Mouse (Mus musculus) olfactory bulb, adult 2 months (tissue): ENCODE data around the gene Lrrtm1. TPM values are rescaled to one million over a fixed set of nuclear protein-coding genes. Genes with fewer than 3 reads are reported as not detected.

Experiments
- H3K27ac ChIP-seq: fragments of 200-500 bp; 2 replicates; pipeline ENCODE4 v1.5.1; 2012; ENCODE audit warnings: low read depth, low read length; ENCODE audit not compliant: insufficient read depth
- H3K4me1 ChIP-seq: fragments of 200-500 bp; 2 replicates; pipeline ENCODE4 v1.6.1; 2012; ENCODE audit warnings: low read length; ENCODE audit not compliant: control insufficient read depth, insufficient read depth
- H3K4me3 ChIP-seq: fragments of 200-500 bp; 2 replicates; pipeline ENCODE4 v1.5.1; 2012; ENCODE audit warnings: mild to moderate bottlenecking, low read depth, low read length, moderate library complexity; ENCODE audit not compliant: insufficient read depth
- CTCF ChIP-seq: fragments of 200-500 bp; IDR thresholded peaks from 2 replicates; pipeline ENCODE4 v1.5.1; 2012; ENCODE audit warnings: low read depth, mild to moderate bottlenecking, low read length, moderate library complexity; ENCODE audit not compliant: insufficient read depth
- POLR2A ChIP-seq: fragments of 200-500 bp; IDR thresholded peaks from 2 replicates; pipeline ENCODE4 v1.6.1; 2012; ENCODE audit warnings: mild to moderate bottlenecking, low read depth, low read length, moderate library complexity; ENCODE audit not compliant: insufficient read depth
- WGBS: fragments of 180-500 bp; shearing (Covaris S2); methylation state at CpG from one replicate; pipeline ENCODE4 v1.1.7; 2018; 5-methylcytosine and 5-hydroxymethylcytosine counted together
- polyA plus RNA-seq: library from polyadenylated mRNA; stranded (reverse); fragments of >200 nt; gene quantifications from 2 replicates; pipeline ENCODE4 v1.2.4, GENCODE M21; 2012; ENCODE audit warnings: low replicate concordance; ENCODE audit not compliant: missing spikeins, insufficient read depth, insufficient read length

Gene Lrrtm1
- polyA plus RNA-seq, 1 experiment, result not detected

- H3K4me1 ChIP-seq, result no peaks in the 10 kb centered on the region
- TF ChIP-seq CTCF (no peak), POLR2A (no peak)
- H3K27ac ChIP-seq, result no peak overlapping the region
- no peak overlapping the region for H3K4me3 ChIP-seq
Measured at GRCm38 (mm10) chr6:77288402-77288801, 45.9 kb downstream of the Lrrtm1 start.

DNA sequence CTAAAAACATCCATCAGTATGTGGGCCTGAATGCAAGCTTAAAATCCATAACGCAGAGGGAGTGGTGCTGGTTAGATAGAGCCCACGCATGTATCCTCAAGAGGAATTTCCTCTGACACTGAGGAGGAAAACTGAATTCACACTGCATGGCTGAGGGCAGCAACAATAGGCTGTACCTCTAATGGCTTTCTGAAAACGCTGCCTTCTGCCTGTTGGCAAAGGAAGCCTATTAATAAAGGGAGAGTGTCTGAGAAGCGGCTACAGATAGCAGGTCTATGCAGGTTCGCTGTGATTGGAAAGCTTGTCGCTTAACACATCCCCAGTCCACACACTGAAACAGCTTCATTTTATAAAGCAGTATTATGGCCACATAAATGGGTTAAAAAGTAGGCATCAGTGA, 48.9 kb downstream of the Lrrtm1 start:
- TF ChIP-seq POLR2A, result no peak
- no peak for TF ChIP-seq CTCF
- WGBS, result 73% methylated on average over 6 of the region's 6 CpGs
- H3K4me1 ChIP-seq, result no peaks in the 10 kb centered on the region
- H3K4me3 ChIP-seq, result no peak overlapping the region
- no peak overlapping the region for H3K27ac ChIP-seq

DNA sequence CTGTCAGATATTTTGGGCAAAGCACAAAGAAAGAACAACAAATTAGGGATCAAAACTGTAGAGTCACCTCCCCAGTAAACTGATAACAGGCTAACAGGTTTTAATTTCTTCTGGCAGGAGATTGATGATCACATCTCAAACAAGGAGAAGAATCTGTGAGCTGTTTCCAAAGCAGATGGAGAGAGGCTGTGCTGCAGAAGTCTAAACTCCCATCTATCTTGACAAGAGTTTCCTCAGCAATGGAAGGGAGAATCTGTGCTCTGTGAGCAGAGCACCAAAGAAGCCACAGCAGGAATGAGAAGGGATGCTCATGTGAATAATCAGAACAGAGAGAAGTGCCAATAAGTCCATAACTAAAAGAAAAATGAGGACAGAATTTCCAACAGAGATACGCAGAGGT, 58.8 kb downstream of the Lrrtm1 start:
- H3K4me1 ChIP-seq, result no peaks in the 10 kb centered on the region
- 100% methylated on average over 1 of the region's 1 CpGs for WGBS
- no peak overlapping the region for H3K4me3 ChIP-seq
- H3K27ac ChIP-seq, result no peak overlapping the region
- no peak for TF ChIP-seq POLR2A
- no peak for TF ChIP-seq CTCF

DNA sequence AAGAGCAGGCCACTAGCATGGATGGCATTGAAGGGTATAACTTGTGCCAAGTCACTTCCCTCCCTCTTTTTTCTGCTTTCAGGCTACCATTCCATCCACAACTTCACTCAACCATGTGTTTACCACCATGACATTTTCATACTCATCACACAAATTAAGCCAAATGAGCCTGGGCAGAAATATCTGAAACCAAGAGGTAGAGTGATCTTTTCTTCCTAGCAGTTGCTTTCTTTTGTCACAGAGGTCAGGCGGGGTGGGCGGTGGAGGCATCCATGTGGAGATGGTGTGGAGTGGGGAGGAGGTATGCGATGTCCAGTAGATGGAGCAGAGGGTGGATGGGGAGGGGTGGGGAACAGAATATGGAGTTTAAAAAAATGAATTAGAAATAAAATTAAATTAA, 64.3 kb downstream of the Lrrtm1 start:
- H3K27ac ChIP-seq, result no peak overlapping the region
- no peak for TF ChIP-seq CTCF
- TF ChIP-seq POLR2A, result no peak
- H3K4me1 ChIP-seq, result no peaks in the 10 kb centered on the region
- 96% methylated on average over 3 of the region's 3 CpGs for WGBS
- H3K4me3 ChIP-seq, result no peak overlapping the region
